Mouse (Mus musculus): ENCODE data around the gene Mfsd13b.
A peak's percentile ranks its signal among the peaks of the same experiment; 100 is the strongest.
"Not testable (repeated sequence)": the region's sequence is repeated elsewhere in the genome, so short reads cannot be mapped to it uniquely, and the experiment has no call there.

The Mfsd13b gene

GRCm38 (mm10) chr7:120982200-120982841 is at the start of gene Mfsd13b, which contains the start of gene Cdr2:
TSS of gene Mfsd13b (plus strand) at chr7:120982509.
TSS of gene Cdr2 (minus strand) at chr7:120982312.
- peak; percentile 99 for DNase-seq (ENCODE audit: low spot score)

- no peak for DNase-seq (ENCODE audit: low spot score)
Measured at GRCm38 (mm10) chr7:120933110-120933509, 49.2 kb upstream of the Mfsd13b start.

- DNase-seq (ENCODE audit: low spot score) = peak; percentile 87
Measured at GRCm38 (mm10) chr7:120933680-120934195, 48.6 kb upstream of the Mfsd13b start.

GRCm38 (mm10) chr7:120934716-120935115 is 47.6 kb upstream of the Mfsd13b start:
- peak; percentile 68 for DNase-seq (ENCODE audit: low spot score)

GRCm38 (mm10) chr7:120936522-120936921 is 45.8 kb upstream of the Mfsd13b start:
- no peak for DNase-seq (ENCODE audit: low spot score)

GRCm38 (mm10) chr7:120938206-120938605 is 44.1 kb upstream of the Mfsd13b start:
- no peak for DNase-seq (ENCODE audit: low spot score)

GRCm38 (mm10) chr7:120940343-120940742 is 42.0 kb upstream of the Mfsd13b start:
- DNase-seq (ENCODE audit: low spot score) = no peak

- no peak for DNase-seq (ENCODE audit: low spot score)
Measured at GRCm38 (mm10) chr7:120941214-120941613, 41.1 kb upstream of the Mfsd13b start.

GRCm38 (mm10) chr7:120942506-120942905 is 39.8 kb upstream of the Mfsd13b start:
- DNase-seq (ENCODE audit: low spot score) = no peak

- no peak for DNase-seq (ENCODE audit: low spot score)
Measured at GRCm38 (mm10) chr7:120943936-120944509, 38.3 kb upstream of the Mfsd13b start.

- DNase-seq (ENCODE audit: low spot score) = not testable (repeated sequence)
Measured at GRCm38 (mm10) chr7:120953591-120953990, 28.7 kb upstream of the Mfsd13b start.

- no peak for DNase-seq (ENCODE audit: low spot score)
Measured at GRCm38 (mm10) chr7:120960116-120960515, 22.2 kb upstream of the Mfsd13b start.

- DNase-seq (ENCODE audit: low spot score) = no peak
Measured at GRCm38 (mm10) chr7:120960601-120961000, 21.7 kb upstream of the Mfsd13b start.

GRCm38 (mm10) chr7:120961893-120962292 is 20.4 kb upstream of the Mfsd13b start:
- DNase-seq (ENCODE audit: low spot score) = no peak

- DNase-seq (ENCODE audit: low spot score) = no peak
Measured at GRCm38 (mm10) chr7:120963126-120963525, 19.2 kb upstream of the Mfsd13b start.

- no peak for DNase-seq (ENCODE audit: low spot score)
Measured at GRCm38 (mm10) chr7:120969221-120969620, 13.1 kb upstream of the Mfsd13b start.

GRCm38 (mm10) chr7:120970112-120970511 is 12.2 kb upstream of the Mfsd13b start:
- DNase-seq (ENCODE audit: low spot score) = no peak

- not testable (repeated sequence) for DNase-seq (ENCODE audit: low spot score)
Measured at GRCm38 (mm10) chr7:120972471-120972870, 9.8 kb upstream of the Mfsd13b start.

- DNase-seq (ENCODE audit: low spot score) = no peak
Measured at GRCm38 (mm10) chr7:120974001-120974400, 8.3 kb upstream of the Mfsd13b start.

GRCm38 (mm10) chr7:120977063-120977462 is 5.2 kb upstream of the Mfsd13b start:
- DNase-seq (ENCODE audit: low spot score) = peak; percentile 42

- DNase-seq (ENCODE audit: low spot score) = no peak
Measured at GRCm38 (mm10) chr7:120980041-120980440, 2.3 kb upstream of the Mfsd13b start.

- peak; percentile 77 for DNase-seq (ENCODE audit: low spot score)
Measured at GRCm38 (mm10) chr7:120980931-120981924, 1.1 kb upstream of the Mfsd13b start.
